Mouse (Mus musculus) kidney, postnatal 4 days (tissue): ENCODE data around the gene Lrp6.

Experiments
- DNase-seq, 2 experiments: peaks; one replicate each; pipeline ENCODE4 v3.0.0; 2021; ENCODE audit warnings: mixed read lengths in 2 of 2

Gene Lrp6

GRCm38 (mm10) chr6:134489637-134490036 is 77.1 kb downstream of the Lrp6 start:
- peak; percentile 36 to 56 for DNase-seq

GRCm38 (mm10) chr6:134489130-134489529 is 77.6 kb downstream of the Lrp6 start:
- no peak for DNase-seq

- DNase-seq = no peak
Observed at GRCm38 (mm10) chr6:134486318-134486717, 80.4 kb downstream of the Lrp6 start.

GRCm38 (mm10) chr6:134479481-134479880 is 87.3 kb downstream of the Lrp6 start:
- DNase-seq = no peak

- no peak for DNase-seq
Observed at GRCm38 (mm10) chr6:134473143-134473561, 93.6 kb downstream of the Lrp6 start.

- DNase-seq = peak; percentile 60 to 67
Observed at GRCm38 (mm10) chr6:134470857-134471256, 95.9 kb downstream of the Lrp6 start.

GRCm38 (mm10) chr6:134469297-134469696 is 97.5 kb downstream of the Lrp6 start:
- no peak for DNase-seq

GRCm38 (mm10) chr6:134466671-134467229 is 100.0 kb downstream of the Lrp6 start:
- DNase-seq = no peak

GRCm38 (mm10) chr6:134461175-134461574 is 105.6 kb downstream of the Lrp6 start:
- DNase-seq = no peak

- DNase-seq = no peak
Observed at GRCm38 (mm10) chr6:134458376-134458775, 108.4 kb downstream of the Lrp6 start.

- peak; percentile 62 to 63 for DNase-seq
Observed at GRCm38 (mm10) chr6:134454093-134454492, 112.7 kb downstream of the Lrp6 start.

- peak; percentile 44 to 66 for DNase-seq
Observed at GRCm38 (mm10) chr6:134450661-134451119, 116.1 kb downstream of the Lrp6 start.

- DNase-seq = peak in 1 of 2 experiments; percentile 43
Observed at GRCm38 (mm10) chr6:134449958-134450357, 116.8 kb downstream of the Lrp6 start.

GRCm38 (mm10) chr6:134448451-134448850 is 118.3 kb downstream of the Lrp6 start:
- DNase-seq = no peak

GRCm38 (mm10) chr6:134443925-134444324 is 122.8 kb downstream of the Lrp6 start:
- DNase-seq = no peak

GRCm38 (mm10) chr6:134443198-134443904 is 123.4 kb downstream of the Lrp6 start:
- no peak for DNase-seq

- no peak for DNase-seq
Observed at GRCm38 (mm10) chr6:134442219-134442618, 124.5 kb downstream of the Lrp6 start.

GRCm38 (mm10) chr6:134441716-134442115 is 125.0 kb downstream of the Lrp6 start:
- DNase-seq = no peak

- DNase-seq = no peak
Observed at GRCm38 (mm10) chr6:134440023-134440422, 126.7 kb downstream of the Lrp6 start.

GRCm38 (mm10) chr6:134439401-134440021 is 127.3 kb downstream of the Lrp6 start:
- peak; percentile 52 to 67 for DNase-seq

GRCm38 (mm10) chr6:134436955-134437354 is 129.8 kb downstream of the Lrp6 start:
- DNase-seq = no peak

GRCm38 (mm10) chr6:134434866-134435390 is 131.8 kb downstream of the Lrp6 start:
- no peak for DNase-seq

GRCm38 (mm10) chr6:134434044-134434443 is 132.7 kb downstream of the Lrp6 start:
- DNase-seq = no peak

GRCm38 (mm10) chr6:134433281-134433680 is 133.5 kb downstream of the Lrp6 start:
- DNase-seq = no peak
